Mouse (Mus musculus) gastrocnemius, postnatal 14 days (tissue): ENCODE data around the gene Traf4. TPM values are rescaled to one million over a fixed set of nuclear protein-coding genes. Genes with fewer than 3 reads are reported as not detected.

Source experiments
- DNase-seq: peaks from one replicate; pipeline ENCODE4 v3.0.0; 2021; ENCODE audit warnings: mixed read lengths
- intact Hi-C: fragments of 180-260 bp; cut with DNase I; formaldehyde crosslinking; loops from one replicate; pipeline ENCODE4 v1.15.1; 2025; ENCODE audit warnings: low total_unique reads
- total RNA-seq, 2 experiments: library from RNA; stranded (reverse); gene quantifications; 2 replicates each; pipeline ENCODE4 v1.2.3; 2021

Traf4 gene
- total RNA-seq, 2 experiments from 2014 or later = 7.6 to 10.2 TPM

DNA sequence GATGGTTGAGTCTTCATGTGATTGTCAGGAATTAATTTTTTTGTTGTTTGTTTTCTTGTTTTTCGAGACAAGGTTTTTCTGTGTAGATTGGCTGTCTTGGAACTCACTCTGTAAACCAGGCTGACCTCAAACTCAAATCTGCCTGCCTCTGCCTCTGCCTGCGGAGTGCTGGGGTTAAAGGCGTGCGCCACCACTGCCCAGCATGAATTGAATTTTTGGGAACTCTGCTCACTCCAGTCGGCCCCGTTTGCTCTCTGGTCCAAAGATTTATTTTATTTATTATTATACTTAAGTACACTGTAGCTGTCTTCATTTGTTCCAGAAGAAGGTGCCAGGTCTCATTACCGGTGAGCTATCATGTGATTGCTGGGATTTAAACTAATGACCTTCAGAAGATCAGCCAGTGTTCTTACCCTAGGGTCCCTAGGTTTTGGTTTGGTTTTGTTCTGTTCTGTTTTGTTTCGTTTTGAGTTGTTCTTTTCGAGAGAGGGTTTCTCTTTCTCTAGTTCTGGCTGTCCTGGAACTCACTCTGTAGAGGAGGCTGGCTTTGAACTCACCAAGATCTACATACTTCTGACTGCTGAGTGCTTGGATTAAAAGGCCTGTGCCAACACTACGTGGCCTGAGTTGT, 18.6 kb upstream of the Traf4 start:
- intact Hi-C loops = no loop called here
- no peak for DNase-seq

DNA sequence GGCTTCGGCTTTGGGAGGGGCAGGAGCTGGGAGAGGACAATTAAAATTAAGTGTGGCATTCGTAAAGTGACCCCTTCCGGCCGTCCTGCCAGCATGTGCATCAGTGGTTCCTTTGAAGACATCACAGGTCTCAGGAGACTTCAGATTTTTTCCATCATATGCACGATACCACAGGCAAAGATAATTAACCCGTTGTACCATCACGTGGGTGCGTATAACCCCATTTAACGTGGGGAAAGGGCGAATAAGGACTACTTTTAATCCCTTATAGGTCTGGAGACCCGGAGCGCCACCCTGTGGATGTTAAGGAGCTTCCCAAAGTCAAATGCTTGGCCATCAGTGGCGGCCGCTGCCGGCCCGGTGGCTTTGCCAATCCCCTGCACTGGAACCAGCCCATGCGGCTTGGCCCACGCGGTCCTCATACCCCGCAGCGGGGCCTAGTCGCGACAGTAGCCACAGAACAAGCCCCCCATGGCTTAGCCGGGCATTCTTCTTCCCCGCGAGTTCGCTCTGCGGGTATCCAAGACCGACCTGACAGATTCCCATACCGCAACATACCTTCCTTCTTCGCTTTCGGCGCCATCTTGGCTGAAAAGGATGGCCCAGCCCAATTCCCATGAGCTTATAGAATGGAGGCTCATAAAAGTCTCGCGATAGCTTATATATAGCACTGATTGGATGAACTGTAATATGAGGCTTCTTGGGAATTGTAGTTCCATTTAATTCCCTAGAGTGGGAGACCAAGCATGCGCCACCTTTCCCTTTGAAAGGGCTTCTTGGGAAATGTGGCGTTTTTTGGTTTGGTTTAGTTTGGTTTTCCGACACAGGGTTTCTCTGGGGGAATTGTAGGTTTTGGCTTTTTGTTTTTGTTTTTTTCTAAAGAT, 17.8 kb upstream of the Traf4 start, which contains the start of gene Rpl23a:
Gene Rpl23a, minus strand, starts transcription at position 624 of the 884 bp plus-strand sequence.
- peak; percentile 67 for DNase-seq
- intact Hi-C loops = no loop called here

DNA sequence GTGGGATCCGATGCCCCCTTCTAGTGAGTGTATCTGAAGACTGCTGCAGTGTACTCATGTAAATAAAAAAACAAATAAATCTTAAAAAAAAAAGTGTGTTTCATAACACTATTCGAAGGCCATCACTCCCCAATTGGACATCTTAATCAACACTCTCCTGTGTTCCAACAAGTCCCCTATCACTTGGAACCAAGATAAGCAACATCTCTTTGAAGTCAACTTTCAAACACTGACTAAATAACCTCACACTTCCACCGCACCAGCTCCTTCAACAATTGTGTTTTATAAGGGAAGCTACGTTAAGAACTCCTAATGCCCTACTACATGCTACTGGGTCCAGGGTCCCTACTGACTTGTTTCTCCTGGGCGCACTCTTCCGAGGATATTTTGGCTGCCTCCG, 17.1 kb upstream of the Traf4 start:
- no peak for DNase-seq
- intact Hi-C loops = no loop called here

DNA sequence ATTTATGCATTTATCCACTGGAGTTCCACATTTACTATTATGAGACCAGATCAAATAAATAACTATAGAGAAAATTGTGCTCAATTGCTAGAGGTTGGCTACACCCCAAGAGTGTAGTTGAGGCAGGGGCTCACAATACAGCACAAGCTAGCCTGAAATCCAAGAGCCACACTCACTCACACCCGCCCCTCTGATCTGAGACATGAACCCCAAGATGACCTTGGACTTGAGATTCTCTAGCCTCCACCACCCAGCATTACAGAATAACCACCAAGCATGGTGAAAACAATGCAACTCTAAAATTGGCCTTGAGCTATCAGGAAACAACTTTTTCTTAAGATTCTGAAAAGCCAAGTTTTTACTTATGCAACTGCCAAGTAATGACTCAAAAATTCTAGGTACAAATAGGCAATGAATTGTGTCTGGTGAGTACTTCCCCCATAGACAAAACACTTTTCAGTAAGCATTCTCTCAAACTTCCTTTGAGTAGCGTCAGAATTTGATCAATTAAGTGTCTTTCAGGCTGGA, 16.5 kb upstream of the Traf4 start:
- intact Hi-C loops = no loop called here
- no peak for DNase-seq

DNA sequence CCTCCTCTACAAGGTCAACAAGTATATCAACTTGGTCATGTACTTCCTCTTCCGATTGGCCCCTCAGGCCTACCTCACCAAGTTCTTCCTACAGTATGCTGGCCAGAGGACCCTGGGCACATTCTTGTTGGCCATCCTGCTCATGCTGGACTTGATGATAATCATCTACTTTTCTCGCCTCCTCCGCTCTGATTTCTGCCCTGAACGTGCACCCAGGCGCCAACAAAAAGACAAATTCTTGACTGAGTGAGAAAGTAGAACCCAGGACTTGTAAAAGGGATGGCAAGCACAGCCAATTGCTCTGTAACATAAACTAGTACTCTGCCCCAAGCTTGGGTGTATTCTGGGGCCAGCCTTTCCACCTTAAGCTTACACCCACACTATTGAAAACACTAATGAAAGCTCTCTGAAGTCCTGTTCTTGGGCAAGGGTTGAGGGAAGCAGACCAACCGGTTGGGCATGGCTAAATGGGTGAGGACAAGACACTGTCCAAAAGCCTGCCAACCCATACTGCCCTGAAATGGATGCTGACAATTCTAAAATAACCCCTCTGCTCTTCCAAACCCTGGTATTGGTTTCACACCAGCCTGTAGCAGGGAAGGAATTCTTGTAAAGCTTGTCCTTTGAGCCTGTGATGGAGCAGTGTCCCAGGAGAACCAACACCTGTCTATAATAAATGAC, 14.8 kb upstream of the Traf4 start:
- intact Hi-C loops = no loop called here
- no peak for DNase-seq

DNA sequence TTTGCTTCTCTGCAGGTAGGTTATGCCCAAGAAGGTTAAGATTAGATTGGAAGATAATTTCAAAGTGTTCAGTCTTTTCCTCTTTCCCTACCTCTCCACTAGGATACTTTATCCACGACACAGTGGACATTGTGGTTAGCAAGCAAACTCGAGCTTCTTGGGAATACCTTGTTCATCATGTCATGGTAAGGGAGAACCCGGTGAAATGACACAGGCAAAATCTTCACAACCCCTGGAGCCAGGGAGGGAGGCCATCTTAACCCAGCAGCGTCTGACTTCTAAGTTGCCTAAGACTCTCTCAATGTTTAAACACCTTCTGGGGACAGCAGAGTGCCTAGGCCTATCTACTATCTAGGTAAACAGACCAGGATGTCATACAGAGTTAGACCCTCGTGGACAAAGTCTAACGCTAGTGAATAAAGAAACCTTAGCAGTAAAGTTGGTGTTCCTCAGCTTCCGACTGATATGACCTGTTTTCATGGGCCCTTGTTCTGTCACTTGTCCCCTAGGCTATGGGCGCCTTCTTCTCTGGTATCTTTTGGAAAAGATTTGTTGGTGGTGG, 14.1 kb upstream of the Traf4 start:
- intact Hi-C loops = loop anchor here (5.0 kb wide), 1 partner anchor 122 kb away; no protein-coding TSS in a partner anchor
- no peak for DNase-seq

DNA sequence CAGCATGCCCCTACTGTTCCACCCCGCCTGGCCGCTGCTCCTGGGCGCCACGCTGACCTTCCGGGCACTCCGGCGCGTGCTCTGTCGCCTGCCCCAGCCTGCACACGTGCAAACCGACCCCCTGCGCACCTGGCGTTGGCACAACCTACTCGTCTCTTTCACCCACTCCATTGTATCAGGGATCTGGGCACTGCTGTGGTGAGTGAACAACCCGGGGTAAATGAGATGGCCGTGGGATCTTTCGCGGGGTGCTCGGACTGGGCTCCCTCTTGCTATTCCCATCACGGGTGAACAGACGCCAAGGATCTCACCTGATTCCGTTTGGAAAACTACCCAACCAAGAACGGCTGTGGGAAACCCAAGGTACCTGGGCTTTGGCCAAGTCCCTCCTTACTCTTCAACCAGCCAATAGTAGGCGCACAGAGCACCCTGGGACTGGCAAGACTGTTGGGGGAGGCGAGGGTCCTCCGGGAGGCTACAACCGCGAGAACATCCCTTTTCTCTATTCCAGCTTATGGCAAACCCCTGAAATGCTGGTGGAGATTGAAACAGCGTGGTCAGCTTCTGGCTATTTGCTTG, 13.6 kb upstream of the Traf4 start:
- peak; percentile 61 for DNase-seq
- intact Hi-C loops = loop anchor here (5.0 kb wide), 1 partner anchor 122 kb away; no protein-coding TSS in a partner anchor

DNA sequence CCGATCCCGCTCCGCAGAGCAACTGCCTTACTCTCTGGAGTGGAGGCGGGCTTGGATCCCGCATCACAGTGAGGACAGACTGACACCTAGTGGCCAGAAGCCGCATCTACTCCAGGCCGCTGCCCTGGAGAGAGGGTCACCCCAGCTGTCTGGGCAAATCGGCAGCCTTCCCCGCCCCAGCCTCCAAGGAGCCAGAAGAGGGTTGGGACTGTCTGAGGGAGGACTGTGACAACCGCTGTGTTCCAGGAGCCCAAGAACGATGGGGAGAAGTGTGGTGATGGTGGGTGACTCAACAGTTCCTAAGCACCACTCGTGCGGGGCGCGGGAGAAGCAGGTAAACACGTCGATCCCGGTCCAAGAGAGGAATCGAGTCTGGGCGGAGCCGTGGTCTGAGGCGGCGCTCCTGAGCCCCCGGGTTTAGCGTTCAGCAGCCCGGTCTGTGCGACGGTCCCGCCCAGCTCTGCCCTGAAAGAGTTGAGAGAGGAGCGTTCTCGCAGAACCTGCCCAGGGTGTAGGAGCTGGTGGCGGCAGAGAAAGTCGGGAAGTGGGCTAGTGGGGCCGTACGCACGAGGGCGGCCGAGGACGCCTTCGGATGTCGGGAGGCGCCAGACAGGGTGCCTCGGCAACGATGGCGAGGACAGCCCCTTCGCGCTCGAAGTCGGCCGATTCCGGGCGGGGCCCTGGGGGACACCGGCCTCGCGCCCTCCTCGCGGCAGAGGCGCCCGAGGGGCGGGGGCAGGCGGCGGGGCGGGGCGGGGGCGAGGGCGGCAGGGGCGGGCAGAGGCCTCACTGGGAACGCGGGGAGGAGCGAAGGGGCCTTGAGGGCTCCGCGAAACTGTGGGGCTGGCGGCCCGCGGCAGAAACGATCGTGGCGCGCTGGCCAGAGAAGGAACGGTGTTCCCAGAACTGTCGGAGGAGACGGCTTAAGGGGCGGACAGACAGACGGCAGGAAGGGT, 12.8 kb upstream of the Traf4 start:
- peak; percentile 95 for DNase-seq
- intact Hi-C loops = loop anchor here (5.0 kb wide), 1 partner anchor 121 kb away; no protein-coding TSS in a partner anchor

DNA sequence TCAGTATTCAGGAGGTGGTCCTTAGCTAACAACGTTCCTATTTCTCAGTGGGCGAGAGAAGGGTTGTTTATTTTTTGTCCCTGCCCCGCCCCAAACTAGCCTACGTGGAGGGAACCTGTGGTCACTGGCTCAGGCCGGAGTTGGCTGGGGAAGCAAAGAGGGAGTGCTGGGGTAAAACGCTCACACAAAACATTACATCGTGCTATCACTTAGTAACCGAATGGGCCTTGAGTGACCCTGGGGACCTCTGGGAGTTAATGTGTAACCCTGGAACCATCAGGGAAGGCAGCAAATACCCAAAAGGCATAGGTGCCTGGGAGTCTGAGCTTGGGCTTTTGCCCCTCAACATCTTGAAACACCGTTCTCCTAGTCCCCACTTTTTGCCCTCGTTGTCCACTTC, 12.0 kb upstream of the Traf4 start:
- intact Hi-C loops = loop anchor here (5.0 kb wide), 1 partner anchor 120 kb away; no protein-coding TSS in a partner anchor
- DNase-seq = no peak

DNA sequence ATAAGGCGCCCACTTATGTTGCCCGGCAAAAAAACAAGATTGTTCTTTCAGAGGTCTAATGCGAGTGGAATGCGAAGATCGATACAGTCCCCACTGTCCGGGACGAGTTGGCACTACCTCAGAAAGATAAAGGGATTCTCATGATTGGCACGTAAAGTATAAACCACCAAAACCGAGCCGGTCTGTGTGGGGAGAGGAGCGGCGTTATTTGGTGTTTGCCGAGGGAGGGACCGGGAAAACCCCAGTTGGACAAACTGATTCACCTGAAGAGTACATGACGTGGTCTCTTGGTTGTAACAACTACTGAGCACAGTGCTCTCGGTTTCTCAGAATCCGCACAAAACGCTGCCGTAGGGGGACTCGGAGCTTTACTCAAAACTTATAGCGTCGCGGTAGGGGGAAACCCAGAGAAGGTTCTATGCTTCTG, 11.5 kb upstream of the Traf4 start:
- no peak for DNase-seq
- intact Hi-C loops = loop anchor here (5.0 kb wide), 1 partner anchor 120 kb away; no protein-coding TSS in a partner anchor

DNA sequence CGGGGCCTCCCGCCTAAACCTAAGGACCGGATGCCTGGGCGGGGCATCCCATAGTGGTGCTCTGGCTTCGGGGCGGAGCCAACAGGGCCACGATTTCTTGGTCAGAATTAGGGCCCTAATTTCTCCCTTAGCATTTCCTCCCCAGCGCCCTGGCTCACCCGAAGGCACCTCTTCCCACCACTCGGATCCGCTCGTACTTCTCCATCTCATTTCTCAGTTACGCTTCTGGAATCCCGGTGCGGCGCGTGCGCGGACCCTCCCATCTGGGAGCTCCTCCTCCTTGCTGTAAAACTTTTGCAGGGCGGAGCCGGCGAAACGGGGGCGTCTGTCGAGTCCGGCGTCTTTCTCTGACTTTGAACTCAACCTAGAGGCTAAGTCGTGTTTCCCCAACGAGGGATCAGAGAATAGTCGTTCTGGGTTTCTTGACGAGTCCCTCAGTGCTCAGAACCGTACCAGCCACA, 11.0 kb upstream of the Traf4 start, which contains the start of the genes Nek8 and Tlcd1:
Gene Nek8, minus strand, starts transcription at position 274 of the 461 bp plus-strand sequence.
Gene Tlcd1, plus strand, starts transcription at position 310 of the 461 bp plus-strand sequence.
- DNase-seq = peak; percentile 87
- intact Hi-C loops = loop anchor here (5.0 kb wide), 1 partner anchor 119 kb away; no protein-coding TSS in a partner anchor

DNA sequence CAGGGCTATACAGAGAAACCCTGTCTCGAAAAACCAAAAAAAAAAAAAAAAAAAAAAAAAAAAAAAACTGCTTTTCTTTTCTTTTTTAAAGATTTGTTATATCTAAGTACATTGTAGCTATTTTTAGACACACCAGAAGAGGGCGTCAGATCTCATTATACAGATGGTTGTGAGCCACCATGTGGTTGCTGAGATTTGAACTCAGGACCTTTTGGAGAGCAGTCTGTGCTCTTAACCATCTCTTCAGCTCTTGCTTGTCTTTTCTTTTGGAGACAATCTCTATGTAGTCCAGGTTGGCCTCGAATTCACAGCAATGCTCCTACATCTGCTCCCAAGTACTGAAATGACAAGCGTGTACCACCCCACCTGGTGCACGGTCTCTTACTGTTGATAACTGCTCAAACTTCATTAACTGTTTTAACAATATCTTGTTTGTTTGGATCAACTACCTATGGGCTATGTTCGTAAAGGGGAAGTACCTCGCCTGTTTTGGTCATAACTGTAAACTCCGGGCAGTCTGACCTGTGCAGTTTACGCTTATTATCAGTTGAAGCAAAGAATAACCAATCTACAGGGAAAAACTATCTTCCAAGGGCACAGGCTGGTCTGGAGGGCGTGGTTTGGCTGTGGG, 10.5 kb upstream of the Traf4 start:
- no peak for DNase-seq
- intact Hi-C loops = loop anchor here (5.0 kb wide), 1 partner anchor 119 kb away; no protein-coding TSS in a partner anchor

DNA sequence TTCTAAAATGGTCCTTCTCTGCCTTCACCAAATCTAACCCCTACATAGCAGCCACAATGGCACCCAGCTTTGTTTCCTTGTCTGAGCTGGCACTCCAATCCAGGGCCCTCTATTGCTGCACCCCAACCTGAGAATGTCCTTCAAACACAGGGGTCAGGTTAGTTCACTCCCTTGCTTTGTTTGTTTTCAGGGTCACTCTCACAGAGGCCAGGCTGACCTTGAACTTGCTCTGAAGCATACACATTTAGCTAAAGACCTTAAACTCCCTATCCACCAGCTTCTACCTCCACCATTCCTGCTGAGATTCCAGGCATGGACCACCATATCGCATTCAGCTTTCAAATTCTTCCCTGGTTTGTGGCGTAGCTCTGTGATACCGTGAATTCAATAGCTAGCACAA, 9.1 kb upstream of the Traf4 start:
- intact Hi-C loops = no loop called here
- no peak for DNase-seq

DNA sequence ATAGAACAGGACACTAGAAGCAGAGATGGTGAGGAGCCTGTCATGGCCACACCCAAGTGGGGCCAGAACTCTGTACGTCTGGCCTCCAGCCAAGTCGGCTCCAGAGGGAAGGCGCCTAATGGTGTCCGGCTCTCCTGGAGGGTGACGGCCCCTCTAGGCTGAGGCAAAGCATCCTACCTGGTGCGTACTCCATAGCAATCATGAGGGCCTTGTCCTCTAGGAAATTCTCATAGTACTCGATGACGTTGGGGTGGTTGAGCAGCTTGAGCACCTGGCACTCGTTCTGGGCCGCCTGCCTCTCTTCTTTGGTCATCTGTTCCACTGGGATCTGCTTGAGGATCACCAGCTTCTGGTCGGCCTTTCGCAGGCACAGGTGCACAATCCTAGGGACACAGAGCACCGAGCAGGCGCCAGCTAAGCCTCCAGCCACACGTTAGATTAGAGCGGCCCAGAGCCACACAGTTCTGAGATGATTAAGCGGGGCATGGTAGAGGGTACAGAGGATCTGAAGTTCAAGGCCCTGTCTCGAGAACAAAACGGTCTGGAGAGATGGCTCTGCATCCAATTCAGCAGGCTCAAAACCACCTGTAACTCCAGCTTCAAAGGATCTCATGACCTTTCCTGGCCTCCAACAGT, 7.5 kb upstream of the Traf4 start:
- no peak for DNase-seq
- intact Hi-C loops = no loop called here

DNA sequence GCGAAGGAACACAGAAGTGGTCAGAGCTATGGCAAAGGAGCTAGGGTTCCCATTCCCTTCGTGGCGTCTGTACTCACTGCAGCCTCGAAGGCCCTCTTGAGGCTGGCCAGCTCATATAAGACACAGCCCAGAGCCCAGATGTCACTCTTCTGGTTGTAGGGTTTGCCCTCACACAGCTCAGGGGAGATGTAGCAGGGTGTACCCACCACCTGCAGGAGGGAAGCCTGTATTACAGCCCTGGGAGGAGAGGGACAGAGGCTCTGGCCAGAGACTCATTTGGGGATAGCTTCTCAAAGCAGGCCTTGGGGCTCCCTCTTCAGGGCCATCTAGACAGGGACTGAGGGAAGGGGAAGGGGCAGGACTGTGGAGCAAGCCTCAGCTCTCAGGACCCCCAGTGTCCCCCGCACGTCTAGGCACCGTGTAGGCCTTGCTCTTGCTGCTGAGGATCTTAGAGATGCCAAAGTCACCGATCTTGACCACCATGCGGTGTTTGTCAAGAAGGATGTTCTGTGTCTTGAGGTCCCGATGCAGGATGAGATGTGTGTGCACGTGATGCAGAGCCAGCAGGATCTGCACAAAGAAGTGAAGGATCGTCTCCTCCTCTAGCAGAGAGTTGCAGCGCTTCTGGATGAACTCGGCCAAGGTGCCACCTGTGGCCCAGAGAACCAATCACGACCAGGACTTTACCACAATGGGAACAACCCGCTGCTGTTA, 6.8 kb upstream of the Traf4 start:
- intact Hi-C loops = no loop called here
- no peak for DNase-seq

DNA sequence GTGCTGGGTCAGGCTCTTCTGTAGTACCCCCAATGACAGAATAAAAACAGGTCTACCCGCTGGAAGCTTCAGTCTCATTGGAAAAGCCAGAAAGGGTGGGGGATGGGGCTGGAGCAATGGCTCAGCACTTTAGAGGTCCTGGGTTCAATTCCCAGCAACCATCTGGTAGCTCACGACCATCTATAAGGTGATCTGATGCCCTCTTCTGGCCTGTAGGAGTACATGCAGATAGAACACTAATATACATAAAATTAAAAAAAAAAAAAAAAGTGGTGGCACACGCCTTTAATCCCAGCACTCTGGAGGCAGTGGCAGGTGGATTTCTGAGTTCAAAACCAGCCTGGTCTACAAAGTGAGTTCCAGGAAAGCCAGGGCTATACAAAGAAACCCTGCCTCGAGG, 5.9 kb upstream of the Traf4 start:
- intact Hi-C loops = no loop called here
- no peak for DNase-seq
